Mouse (Mus musculus): ENCODE data around the gene Nudt2. TPM values are rescaled to one million over a fixed set of nuclear protein-coding genes. Genes with fewer than 3 reads are reported as not detected.

Gene Nudt2
- polyA plus RNA-seq, 1 experiment from 2014 or later = 31.7 TPM

DNA sequence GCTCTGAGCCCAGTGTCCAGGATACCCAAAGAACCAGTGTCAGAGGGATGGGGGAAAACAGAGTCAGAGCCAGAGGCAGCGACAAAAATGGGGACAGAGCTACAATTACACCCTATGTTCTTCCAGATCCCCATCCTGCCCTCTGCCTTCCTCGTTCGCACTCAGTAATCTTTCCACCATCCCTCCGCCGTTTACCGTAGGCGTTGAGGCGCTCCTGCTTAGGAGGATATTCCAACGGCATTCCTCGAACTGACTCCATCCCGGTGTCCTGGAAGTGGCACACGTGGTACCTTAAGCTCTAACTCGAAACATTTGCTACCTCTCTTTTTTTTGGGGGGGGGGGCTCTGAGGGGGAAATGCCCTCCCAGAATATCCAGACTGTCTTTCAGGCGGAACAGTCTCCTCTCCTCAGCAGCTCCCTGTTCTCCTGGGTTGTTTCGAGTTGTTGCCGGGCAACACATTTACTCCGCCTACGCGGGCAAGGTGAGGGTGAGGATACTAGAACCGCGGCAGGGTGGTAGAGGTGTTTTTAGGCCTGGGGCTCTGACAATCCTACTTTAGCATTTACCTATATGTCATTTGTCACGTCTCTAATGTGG, 42.5 kb downstream of the Nudt2 start:
- no peak for ATAC-seq
- Histone ChIP-seq H3K4me1 (peaks cover 27% of the 10 kb centered on the region), H3K27me3 (replicated peaks) (peaks cover 60% of the 10 kb centered on the region), H3K4me2 (peak overlapping the region; percentile 83), H3K9ac (peak overlapping the region; percentile 56), H3K9me3 (replicated peaks) (no peaks in the 10 kb centered on the region), H3K4me3 (peak overlapping the region; percentile 53), H3K27ac (no peak overlapping the region), H3K36me3 (no peaks in the 10 kb centered on the region)
- WGBS (ENCODE audit: insufficient replicate concordance) = 8% methylated on average over 22 of the region's 22 CpGs

- Histone ChIP-seq H3K27ac (no peak overlapping the region), H3K9me3 (replicated peaks) (no peaks in the 10 kb centered on the region), H3K36me3 (no peaks in the 10 kb centered on the region), H3K4me3 (no peak overlapping the region), H3K4me2 (no peak overlapping the region), H3K4me1 (peaks cover 21% of the 10 kb centered on the region), H3K9ac (no peak overlapping the region), H3K27me3 (replicated peaks) (peaks cover 63% of the 10 kb centered on the region)
- 40% methylated on average over 7 of the region's 7 CpGs for WGBS (ENCODE audit: insufficient replicate concordance)
- ATAC-seq = no peak
Observed at GRCm38 (mm10) chr4:41507998-41508397, 43.0 kb downstream of the Nudt2 start.

DNA sequence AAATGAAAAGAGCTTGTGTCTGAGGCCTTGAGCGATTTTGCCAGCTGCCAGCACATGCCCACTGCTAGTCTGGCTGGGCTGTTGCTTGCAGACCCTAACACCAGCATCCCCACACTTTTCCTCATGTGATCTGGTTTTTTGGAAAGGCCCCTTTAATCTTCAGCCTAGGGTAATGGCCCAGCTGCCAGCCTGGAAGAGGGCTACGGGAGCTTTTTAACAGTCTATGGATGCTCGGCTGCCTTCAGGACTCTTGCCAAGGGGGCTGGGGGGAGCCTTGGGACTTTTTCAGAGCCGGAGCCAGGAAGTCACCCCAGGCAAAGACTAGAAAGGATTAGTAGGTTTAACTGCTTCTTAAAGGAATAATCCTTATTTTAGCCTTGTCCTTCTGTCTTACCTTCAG, 48.4 kb downstream of the Nudt2 start:
- Histone ChIP-seq H3K9me3 (replicated peaks) (no peaks in the 10 kb centered on the region), H3K4me1 (no peaks in the 10 kb centered on the region), H3K36me3 (no peaks in the 10 kb centered on the region), H3K9ac (no peak overlapping the region), H3K27me3 (replicated peaks) (peaks cover 68% of the 10 kb centered on the region), H3K4me2 (no peak overlapping the region), H3K27ac (no peak overlapping the region), H3K4me3 (no peak overlapping the region)
- 48% methylated on average over 4 of the region's 4 CpGs for WGBS (ENCODE audit: insufficient replicate concordance)
- no peak for ATAC-seq

DNA sequence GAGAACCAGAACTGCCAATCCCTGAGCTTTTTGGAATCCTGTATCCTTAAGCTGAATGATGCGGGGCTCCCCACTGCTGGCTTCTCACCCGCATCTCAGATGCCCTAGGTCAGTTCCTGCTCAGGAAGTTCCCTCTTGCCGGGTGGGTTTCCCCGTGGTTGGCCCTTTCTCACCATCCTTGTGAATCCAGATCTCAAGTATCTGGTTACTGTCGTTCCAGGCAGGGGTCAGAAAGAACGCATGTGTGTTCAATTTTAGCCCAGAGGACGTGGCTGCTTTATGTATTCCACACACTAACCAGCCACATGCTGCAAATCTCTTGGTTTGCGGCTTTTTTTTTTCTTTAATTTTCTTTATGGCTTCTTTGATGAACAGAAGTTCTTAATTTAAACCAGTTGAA, 48.8 kb downstream of the Nudt2 start:
- H3K36me3 ChIP-seq = no peaks in the 10 kb centered on the region
- no peak overlapping the region for H3K9ac ChIP-seq
- 26% methylated on average over 8 of the region's 8 CpGs for WGBS (ENCODE audit: insufficient replicate concordance)
- H3K4me1 ChIP-seq = no peaks in the 10 kb centered on the region
- H3K27ac ChIP-seq = no peak overlapping the region
- no peak overlapping the region for H3K4me2 ChIP-seq
- no peak for ATAC-seq
- no peaks in the 10 kb centered on the region for H3K9me3 ChIP-seq (replicated peaks)
- H3K27me3 ChIP-seq (replicated peaks) = peaks cover 66% of the 10 kb centered on the region
- H3K4me3 ChIP-seq = no peak overlapping the region

DNA sequence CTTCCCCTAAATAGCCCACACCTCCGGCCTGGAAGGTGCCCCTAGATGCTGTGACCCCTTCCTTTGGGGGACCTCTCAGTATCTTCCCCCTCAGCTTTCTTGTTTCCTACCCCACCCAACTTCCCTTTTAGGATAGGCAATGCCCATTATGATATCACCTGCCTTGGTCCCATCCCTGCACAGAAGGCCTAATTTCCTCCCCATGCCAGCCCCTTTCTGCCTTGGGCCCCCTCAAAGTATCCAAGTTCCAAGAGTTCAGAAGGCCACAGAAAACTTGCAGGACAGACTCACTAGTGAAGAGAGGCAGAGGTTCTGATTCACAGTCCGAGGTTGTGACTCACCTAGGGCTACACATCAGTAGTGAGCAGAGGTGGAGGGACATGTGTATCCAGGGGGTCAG, 52.3 kb downstream of the Nudt2 start, which contains the start of gene 1110017D15Rik:
1110017D15Rik (minus strand) TSS at position 101 of the 400 bp plus-strand sequence.
- no peaks in the 10 kb centered on the region for H3K9me3 ChIP-seq (replicated peaks)
- no peak within 1 kb of the TSS for H3K4me2 ChIP-seq
- H3K27me3 ChIP-seq (replicated peaks) = peaks cover 60% of the 10 kb centered on the region
- H3K27ac ChIP-seq = no peak within 1 kb of the TSS
- ATAC-seq = no peak
- 55% methylated on average over 2 of the region's 2 CpGs for WGBS (ENCODE audit: insufficient replicate concordance)
- no peak within 1 kb of the TSS for H3K4me3 ChIP-seq
- no peaks in the 10 kb centered on the region for H3K36me3 ChIP-seq
- H3K9ac ChIP-seq = no peak within 1 kb of the TSS
- H3K4me1 ChIP-seq = no peaks in the 10 kb centered on the region

DNA sequence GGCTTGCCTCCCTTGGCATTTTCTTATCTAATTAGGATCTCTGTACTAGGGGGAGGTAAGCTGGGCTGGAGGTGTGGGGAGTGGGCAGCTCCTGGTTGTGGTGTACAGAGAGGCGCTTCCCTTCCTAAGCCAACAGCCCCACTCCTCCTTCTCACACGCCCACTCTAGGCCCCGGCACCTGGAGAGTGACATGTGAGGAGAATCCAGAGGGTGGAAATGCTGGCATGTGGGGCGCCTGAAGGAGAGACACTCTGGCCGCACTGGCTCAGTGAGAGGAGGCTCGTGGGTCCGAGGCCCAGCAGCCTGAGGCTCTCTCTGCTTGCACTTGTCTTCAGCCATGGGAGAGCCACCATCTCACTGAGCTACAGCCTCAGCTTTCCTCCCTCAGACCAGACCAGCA, 53.4 kb downstream of the Nudt2 start:
- H3K9me3 ChIP-seq (replicated peaks) = no peaks in the 10 kb centered on the region
- no peak overlapping the region for H3K4me3 ChIP-seq
- no peak overlapping the region for H3K27ac ChIP-seq
- H3K9ac ChIP-seq = no peak overlapping the region
- no peaks in the 10 kb centered on the region for H3K4me1 ChIP-seq
- no peak overlapping the region for H3K4me2 ChIP-seq
- WGBS (ENCODE audit: insufficient replicate concordance) = 64% methylated on average over 7 of the region's 7 CpGs
- H3K36me3 ChIP-seq = no peaks in the 10 kb centered on the region
- H3K27me3 ChIP-seq (replicated peaks) = peaks cover 54% of the 10 kb centered on the region
- ATAC-seq = no peak

- ATAC-seq = no peak
Observed at GRCm38 (mm10) chr4:41519195-41519594, 54.2 kb downstream of the Nudt2 start.

DNA sequence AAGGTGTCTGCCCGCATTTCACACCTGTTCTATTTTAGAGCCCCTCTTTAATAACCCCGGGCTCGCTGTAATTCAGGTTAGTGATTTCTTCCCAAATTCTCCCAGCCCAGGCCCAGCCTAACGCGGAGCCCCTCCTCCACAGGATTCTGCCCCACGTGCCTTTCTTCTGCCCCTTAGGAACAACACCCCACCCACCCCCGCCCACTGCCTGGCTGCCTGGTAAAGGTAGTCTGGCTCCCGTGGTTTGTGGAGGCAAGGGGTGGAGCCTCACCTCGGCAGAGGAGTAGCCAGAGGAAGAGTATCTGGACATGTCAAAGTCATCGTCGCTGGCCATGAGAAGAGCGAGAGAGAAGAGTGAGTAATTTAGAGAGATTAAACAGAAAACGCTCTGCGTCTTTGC, 55.7 kb downstream of the Nudt2 start:
- no peak overlapping the region for H3K27ac ChIP-seq
- no peak overlapping the region for H3K9ac ChIP-seq
- ATAC-seq = no peak
- 33% methylated on average over 14 of the region's 14 CpGs for WGBS (ENCODE audit: insufficient replicate concordance)
- H3K4me3 ChIP-seq = no peak overlapping the region
- no peak overlapping the region for H3K4me2 ChIP-seq
- no peaks in the 10 kb centered on the region for H3K36me3 ChIP-seq
- no peaks in the 10 kb centered on the region for H3K4me1 ChIP-seq
- H3K9me3 ChIP-seq (replicated peaks) = no peaks in the 10 kb centered on the region
- peaks cover 42% of the 10 kb centered on the region for H3K27me3 ChIP-seq (replicated peaks)

More at GRCm38 (mm10) chr4:41519195-41519594, 54.2 kb downstream of the Nudt2 start:
- Histone ChIP-seq H3K4me1 (no peaks in the 10 kb centered on the region), H3K4me2 (no peak overlapping the region), H3K27ac (no peak overlapping the region), H3K36me3 (no peaks in the 10 kb centered on the region), H3K9me3 (replicated peaks) (no peaks in the 10 kb centered on the region), H3K4me3 (no peak overlapping the region), H3K27me3 (replicated peaks) (peaks cover 49% of the 10 kb centered on the region), H3K9ac (no peak overlapping the region)
- WGBS (ENCODE audit: insufficient replicate concordance) = 81% methylated on average over 5 of the region's 5 CpGs

DNA sequence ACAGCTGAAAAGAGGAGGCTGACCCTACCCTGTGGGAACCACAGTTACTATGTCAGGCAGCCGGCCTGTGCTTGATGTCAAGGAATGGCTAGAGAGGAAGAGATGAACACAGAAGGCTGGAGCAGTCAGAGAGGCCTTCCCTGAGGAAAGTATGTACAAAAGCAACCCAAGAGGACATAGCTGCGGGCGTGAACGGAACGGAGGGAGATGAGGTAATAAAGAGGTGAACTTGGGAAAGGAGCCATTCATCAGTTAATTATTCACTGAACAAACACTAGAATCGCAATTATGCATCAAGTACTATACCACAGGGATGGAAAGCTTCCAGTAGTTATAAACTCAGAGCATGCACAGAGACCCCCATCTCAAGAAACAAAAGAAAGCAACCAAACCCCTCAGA, 57.2 kb downstream of the Nudt2 start:
- H3K36me3 ChIP-seq = no peaks in the 10 kb centered on the region
- no peaks in the 10 kb centered on the region for H3K4me1 ChIP-seq
- H3K9ac ChIP-seq = no peak overlapping the region
- H3K9me3 ChIP-seq (replicated peaks) = no peaks in the 10 kb centered on the region
- H3K27ac ChIP-seq = no peak overlapping the region
- H3K4me3 ChIP-seq = no peak overlapping the region
- 83% methylated on average over 6 of the region's 6 CpGs for WGBS (ENCODE audit: insufficient replicate concordance)
- peaks cover 50% of the 10 kb centered on the region for H3K27me3 ChIP-seq (replicated peaks)
- no peak overlapping the region for H3K4me2 ChIP-seq
- ATAC-seq = no peak

GRCm38 (mm10) chr4:41522788-41523187, 57.8 kb downstream of the Nudt2 start:
- H3K27ac ChIP-seq = no peak overlapping the region
- H3K36me3 ChIP-seq = no peaks in the 10 kb centered on the region
- no peak overlapping the region for H3K9ac ChIP-seq
- H3K9me3 ChIP-seq (replicated peaks) = no peaks in the 10 kb centered on the region
- H3K27me3 ChIP-seq (replicated peaks) = peaks cover 48% of the 10 kb centered on the region
- no peaks in the 10 kb centered on the region for H3K4me1 ChIP-seq
- ATAC-seq = no peak
- WGBS (ENCODE audit: insufficient replicate concordance) = 35% methylated on average over 5 of the region's 5 CpGs
- H3K4me2 ChIP-seq = no peak overlapping the region
- no peak overlapping the region for H3K4me3 ChIP-seq

DNA sequence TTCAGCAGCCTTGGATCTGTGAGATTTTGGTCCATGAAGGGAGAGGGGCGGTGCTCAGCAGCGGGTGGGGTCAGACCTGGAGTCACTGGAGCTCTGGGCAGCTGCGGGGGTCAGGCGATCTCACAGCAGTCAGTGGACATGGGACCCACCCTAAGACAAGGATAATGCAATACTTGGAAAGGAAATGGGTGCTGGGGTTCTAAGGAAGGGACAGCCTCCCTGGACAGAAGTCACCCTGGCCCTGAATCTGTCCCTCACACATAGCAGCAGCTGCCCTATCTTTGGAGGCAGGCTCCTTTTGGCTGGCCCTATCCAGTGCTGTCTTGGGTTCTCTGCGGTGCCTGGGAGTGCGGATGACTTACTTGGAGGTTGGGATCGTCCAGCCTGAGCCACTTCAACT, 58.9 kb downstream of the Nudt2 start:
- no peak overlapping the region for H3K4me2 ChIP-seq
- H3K4me3 ChIP-seq = no peak overlapping the region
- H3K27me3 ChIP-seq (replicated peaks) = peaks cover 49% of the 10 kb centered on the region
- H3K27ac ChIP-seq = no peak overlapping the region
- WGBS (ENCODE audit: insufficient replicate concordance) = 63% methylated on average over 7 of the region's 7 CpGs
- ATAC-seq = no peak
- H3K4me1 ChIP-seq = no peaks in the 10 kb centered on the region
- no peaks in the 10 kb centered on the region for H3K36me3 ChIP-seq
- H3K9me3 ChIP-seq (replicated peaks) = no peaks in the 10 kb centered on the region
- no peak overlapping the region for H3K9ac ChIP-seq

GRCm38 (mm10) chr4:41524829-41525228, 59.9 kb downstream of the Nudt2 start:
- H3K4me3 ChIP-seq = no peak overlapping the region
- peaks cover 48% of the 10 kb centered on the region for H3K27me3 ChIP-seq (replicated peaks)
- no peaks in the 10 kb centered on the region for H3K36me3 ChIP-seq
- H3K4me1 ChIP-seq = no peaks in the 10 kb centered on the region
- WGBS (ENCODE audit: insufficient replicate concordance) = 50% methylated on average over 9 of the region's 9 CpGs
- H3K9me3 ChIP-seq (replicated peaks) = no peaks in the 10 kb centered on the region
- no peak overlapping the region for H3K9ac ChIP-seq
- H3K4me2 ChIP-seq = no peak overlapping the region
- no peak for ATAC-seq
- H3K27ac ChIP-seq = no peak overlapping the region

DNA sequence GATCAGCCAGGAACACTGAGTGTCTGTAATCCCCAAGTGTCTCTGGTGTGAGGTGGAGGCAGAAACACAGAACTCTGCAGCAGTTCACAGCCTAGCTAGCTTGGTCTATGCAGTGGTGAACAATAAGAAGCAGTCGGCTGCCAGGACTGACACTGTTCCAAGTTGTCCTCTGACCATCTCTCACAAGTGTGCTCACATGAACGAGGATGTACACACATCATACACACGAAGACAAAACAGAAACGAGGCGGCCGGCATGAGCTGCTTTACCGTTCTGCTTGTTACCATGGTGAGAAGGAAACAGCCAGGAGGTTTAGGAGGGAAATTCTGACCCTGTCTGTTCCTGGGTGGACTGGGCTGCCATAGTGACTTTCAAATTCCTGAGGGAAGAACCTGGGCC, 61.6 kb downstream of the Nudt2 start:
- Histone ChIP-seq H3K27me3 (replicated peaks) (peaks cover 31% of the 10 kb centered on the region), H3K27ac (no peak overlapping the region), H3K4me2 (no peak overlapping the region), H3K9ac (no peak overlapping the region), H3K36me3 (no peaks in the 10 kb centered on the region), H3K4me1 (no peaks in the 10 kb centered on the region), H3K9me3 (replicated peaks) (no peaks in the 10 kb centered on the region), H3K4me3 (no peak overlapping the region)
- 52% methylated on average over 7 of the region's 7 CpGs for WGBS (ENCODE audit: insufficient replicate concordance)
- ATAC-seq = no peak
